Mouse (Mus musculus) lung, postnatal 0 days (tissue): Measurements from ENCODE around the gene Mall. TPM values are rescaled to one million over a fixed set of nuclear protein-coding genes. Genes with fewer than 3 reads are reported as not detected.

Experiments used
- ATAC-seq: fragments of 200-750 bp; cut with Nextera tagmentation; 2 replicates; pipeline ENCODE4 v1.8.0; 2017; ENCODE audit warnings: moderate library complexity
- DNase-seq: peaks from one replicate; pipeline ENCODE4 v3.0.0-alpha.2; 2016; ENCODE audit warnings: low spot score
- H3K27ac ChIP-seq: fragments of 300-500 bp; sonication (generic); 2 replicates; pipeline ENCODE4 v1.5.1; 2014; ENCODE audit warnings: antibody characterized with exemption, mild to moderate bottlenecking, low read length, mixed read lengths
- H3K27me3 ChIP-seq: fragments of 300-500 bp; sonication (generic); replicated peaks from 2 replicates; pipeline ENCODE4 v1.6.1; 2014; ENCODE audit warnings: low read length, mixed read lengths; ENCODE audit not compliant: insufficient read depth
- H3K36me3 ChIP-seq: fragments of 300-500 bp; sonication (generic); 2 replicates; pipeline ENCODE4 v1.6.1; 2014; ENCODE audit warnings: low read length, mixed read lengths; ENCODE audit not compliant: insufficient read depth
- H3K4me1 ChIP-seq: fragments of 300-500 bp; sonication (generic); 2 replicates; pipeline ENCODE4 v1.6.1; 2014; ENCODE audit warnings: antibody characterized with exemption, low read depth, low read length, mixed read lengths; ENCODE audit not compliant: insufficient read depth
- H3K4me2 ChIP-seq: fragments of 300-500 bp; sonication (generic); replicated peaks from 2 replicates; pipeline ENCODE4 v1.6.1; 2014; ENCODE audit warnings: low read depth, mild to moderate bottlenecking, low read length, moderate library complexity, mixed read lengths
- H3K4me3 ChIP-seq: fragments of 300-500 bp; sonication (generic); 2 replicates; pipeline ENCODE4 v1.5.1; 2014; ENCODE audit warnings: low read depth, low read length
- H3K9ac ChIP-seq: fragments of 300-500 bp; sonication (generic); replicated peaks from 2 replicates; pipeline ENCODE4 v1.6.1; 2014; ENCODE audit warnings: low read depth, mild to moderate bottlenecking
- H3K9me3 ChIP-seq: fragments of 300-500 bp; sonication (generic); 2 replicates; pipeline ENCODE4 v1.6.1; 2016; ENCODE audit warnings: low read length, mixed read lengths
- CTCF ChIP-seq: IDR thresholded peaks from 2 replicates; pipeline ENCODE4 v1.5.1; 2016; ENCODE audit warnings: antibody characterized with exemption, mild to moderate bottlenecking
- EP300 ChIP-seq: IDR thresholded peaks from 2 replicates; pipeline ENCODE4 v1.6.1; 2016; ENCODE audit warnings: antibody characterized with exemption, mild to moderate bottlenecking, control low read depth
- WGBS: fragments of 180-500 bp; shearing (Covaris S2); extraction: QIAGEN DNeasy Blood & Tissue Kit; methylation state at CpG from one replicate; pipeline ENCODE4 v1.1.7; 2014; 5-methylcytosine and 5-hydroxymethylcytosine counted together
- polyA plus RNA-seq: library from polyadenylated mRNA; unstranded; fragments of >200 nt; fragmentation: Nextera tagmentation; extraction: Ambion mirVana; gene quantifications from 2 replicates; pipeline ENCODE4 v1.2.1, GENCODE M21; 2015

The Mall gene
- polyA plus RNA-seq, 1 experiment from 2014 or later = 5.8 TPM

- TF ChIP-seq EP300 (no peak), CTCF (no peak)
- Histone ChIP-seq H3K36me3 (no peaks in the 10 kb centered on the region), H3K4me3 (no peak overlapping the region), H3K4me1 (0 out of 2 replicates have a peak, but pooled peaks cover under 1% of the 10 kb centered on the region), H3K9ac (no peak overlapping the region), H3K27ac (no peak overlapping the region), H3K27me3 (no peaks in the 10 kb centered on the region), H3K4me2 (no peak overlapping the region), H3K9me3 (no peaks in the 10 kb centered on the region)
- no peak for ATAC-seq
- no peak for DNase-seq
- WGBS = 65% methylated on average over 9 of the region's 9 CpGs
Observed at GRCm38 (mm10) chr2:127735512-127736145, 5.9 kb upstream of the Mall start.

GRCm38 (mm10) chr2:127734889-127735288 is 5.2 kb upstream of the Mall start:
- Histone ChIP-seq H3K27me3 (no peaks in the 10 kb centered on the region), H3K4me3 (no peak overlapping the region), H3K4me2 (no peak overlapping the region), H3K9ac (no peak overlapping the region), H3K36me3 (no peaks in the 10 kb centered on the region), H3K4me1 (peaks cover 8% of the 10 kb centered on the region; the same call in 1 of the 2 replicates), H3K9me3 (no peaks in the 10 kb centered on the region), H3K27ac (no peak overlapping the region)
- ATAC-seq (no peak), DNase-seq (no peak)
- no peak for TF ChIP-seq CTCF
- no peak for TF ChIP-seq EP300
- WGBS = 79% methylated on average over 5 of the region's 5 CpGs

GRCm38 (mm10) chr2:127730301-127730997 is 717 bp upstream of the Mall start:
- H3K27ac ChIP-seq = no peak overlapping the region
- no peaks in the 10 kb centered on the region for H3K9me3 ChIP-seq
- peaks cover 8% of the 10 kb centered on the region; the same call in 1 of the 2 replicates for H3K4me1 ChIP-seq
- WGBS = 44% methylated on average over 7 of the region's 7 CpGs
- ATAC-seq (peak; percentile 28; the same call in 1 of the 2 replicates), DNase-seq (peak; percentile 12)
- TF ChIP-seq CTCF (no peak), EP300 (no peak)
- no peak overlapping the region for H3K4me3 ChIP-seq
- H3K27me3 ChIP-seq = no peaks in the 10 kb centered on the region
- no peaks in the 10 kb centered on the region for H3K36me3 ChIP-seq
- H3K4me2 ChIP-seq = no peak overlapping the region
- no peak overlapping the region for H3K9ac ChIP-seq

- no peaks in the 10 kb centered on the region for H3K36me3 ChIP-seq
- H3K4me1 ChIP-seq = peaks cover 8% of the 10 kb centered on the region; the same call in 1 of the 2 replicates
- DNase-seq = peak; percentile 18
- H3K9ac ChIP-seq = peak overlapping the region; percentile 23; the same call in 1 of the 2 replicates
- no peak overlapping the region for H3K4me3 ChIP-seq
- H3K9me3 ChIP-seq = no peaks in the 10 kb centered on the region
- peak overlapping the region; percentile 52; the same call in 1 of the 2 replicates for H3K4me2 ChIP-seq
- peak overlapping the region; percentile 2; the same call in 1 of the 2 replicates for H3K27ac ChIP-seq
- TF ChIP-seq CTCF = no peak
- no peak for TF ChIP-seq EP300
- WGBS = 39% methylated on average over 15 of the region's 15 CpGs
- no peaks in the 10 kb centered on the region for H3K27me3 ChIP-seq
- ATAC-seq = peak; percentile 42; the same call in 1 of the 2 replicates
Observed at GRCm38 (mm10) chr2:127728661-127729450, 876 bp downstream of the Mall start.

DNA sequence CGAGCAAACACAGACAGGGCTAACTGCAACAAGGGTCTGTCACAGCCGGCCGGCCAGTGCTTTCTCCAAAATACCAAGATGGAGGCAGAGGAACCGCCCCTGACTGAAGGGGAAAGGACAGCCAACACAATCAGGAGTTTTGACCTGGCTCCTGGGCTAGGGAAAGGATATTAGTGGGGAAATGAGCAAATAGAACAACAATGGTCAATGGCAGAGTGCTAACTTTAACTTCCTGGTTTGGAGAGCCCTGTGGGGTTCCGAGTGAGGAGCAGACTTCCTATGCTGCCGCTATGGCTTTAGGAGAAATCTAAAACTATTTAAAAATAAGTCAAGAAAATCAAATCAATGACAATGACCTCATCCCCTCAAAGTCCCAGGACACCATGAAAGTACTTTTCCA is 1.6 kb downstream of the Mall start:
- no peak for TF ChIP-seq EP300
- no peak for TF ChIP-seq CTCF
- Histone ChIP-seq H3K4me1 (peaks cover 8% of the 10 kb centered on the region; the same call in 1 of the 2 replicates), H3K36me3 (no peaks in the 10 kb centered on the region), H3K4me2 (peak overlapping the region; percentile 18; the same call in 1 of the 2 replicates), H3K27ac (peak overlapping the region; percentile 2; the same call in 1 of the 2 replicates), H3K9me3 (no peaks in the 10 kb centered on the region), H3K9ac (no peak overlapping the region), H3K27me3 (no peaks in the 10 kb centered on the region), H3K4me3 (no peak overlapping the region)
- DNase-seq (peak; percentile 46), ATAC-seq (no peak)
- WGBS = 44% methylated on average over 6 of the region's 6 CpGs

DNA sequence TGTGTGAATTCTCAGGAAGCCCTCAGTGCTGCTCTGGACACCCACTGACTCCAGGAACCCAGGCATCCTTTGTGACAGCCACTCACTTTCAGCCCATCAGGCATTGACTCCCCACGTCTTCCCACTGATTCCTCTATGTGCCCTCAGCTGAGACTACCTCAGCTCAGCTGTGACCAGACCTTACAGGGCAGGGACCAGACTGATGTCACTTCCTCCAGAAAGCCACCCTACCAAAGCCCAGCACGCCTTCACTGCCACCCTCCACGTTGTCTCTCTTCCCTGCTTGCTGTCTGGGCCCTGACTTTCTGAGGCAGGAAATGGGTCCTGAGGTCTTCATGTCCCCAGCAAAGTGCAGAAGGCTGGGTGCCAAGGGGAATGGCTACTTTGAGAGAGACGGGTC is 6.5 kb downstream of the Mall start:
- Histone ChIP-seq H3K4me2 (no peak overlapping the region), H3K9ac (no peak overlapping the region), H3K36me3 (no peaks in the 10 kb centered on the region), H3K4me3 (no peak overlapping the region), H3K27me3 (no peaks in the 10 kb centered on the region), H3K4me1 (peaks cover 4% of the 10 kb centered on the region; the same call in 1 of the 2 replicates), H3K9me3 (no peaks in the 10 kb centered on the region), H3K27ac (peak overlapping the region; percentile 82)
- 33% methylated on average over 4 of the region's 4 CpGs for WGBS
- DNase-seq (peak; percentile 33), ATAC-seq (no peak)
- TF ChIP-seq EP300 = no peak
